Mouse (Mus musculus) testis, adult 2 months (tissue): ENCODE data around the gene Csn1s2b.

ENCODE experiments used
- CTCF ChIP-seq: fragments of 200-500 bp; IDR thresholded peaks from 2 replicates; pipeline ENCODE4 v1.5.1; 2012; ENCODE audit warnings: low read depth, mild to moderate bottlenecking, inconsistent platforms, low read length, moderate library complexity; ENCODE audit not compliant: control insufficient read depth, insufficient read depth, insufficient replicate concordance
- POLR2A ChIP-seq: fragments of 200-500 bp; IDR thresholded peaks from 2 replicates; pipeline ENCODE4 v1.6.1; 2012; ENCODE audit warnings: low read depth, mild to moderate bottlenecking, inconsistent platforms, low read length, moderate library complexity; ENCODE audit not compliant: control insufficient read depth

DNA sequence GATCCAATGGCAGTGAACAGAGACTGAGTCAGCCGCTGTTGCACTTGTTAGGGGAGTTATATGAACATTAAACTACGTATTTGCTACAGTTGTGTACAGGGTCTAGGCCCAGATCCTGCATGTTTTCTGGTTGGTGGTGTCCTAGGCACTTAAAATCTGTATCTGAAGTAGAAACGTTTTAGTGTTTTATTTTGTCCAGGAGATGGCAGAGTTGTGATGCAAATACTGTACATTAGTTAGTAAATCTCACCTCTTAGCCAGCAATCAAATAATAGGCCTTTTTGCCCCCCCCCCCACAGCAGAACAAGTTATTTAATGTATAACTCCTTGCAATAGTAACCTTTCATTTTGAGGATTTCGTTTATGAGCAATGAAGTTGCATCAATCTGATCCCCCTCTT lies 25.2 kb upstream of the Csn1s2b start:
- TF ChIP-seq CTCF (no peak), POLR2A (no peak)
